Mouse (Mus musculus) midbrain, embryonic 12.5 days (tissue): ENCODE measurements around the gene Tspyl2. TPM values are rescaled to one million over a fixed set of nuclear protein-coding genes. Genes with fewer than 3 reads are reported as not detected.
A peak's percentile ranks its signal among the peaks of the same experiment; 100 is the strongest.
"Not testable (repeated sequence)": the region's sequence is repeated elsewhere in the genome, so short reads cannot be mapped to it uniquely, and the experiment has no call there.

Experiments
- ATAC-seq: fragments of 200-750 bp; cut with Nextera tagmentation; 2 replicates; pipeline ENCODE4 v1.8.0; 2017; ENCODE audit warnings: low read depth, moderate TSS enrichment, moderate library complexity; ENCODE audit not compliant: low FRiP score
- H3K27ac ChIP-seq: fragments of 300-500 bp; sonication (generic); replicated peaks from 2 replicates; pipeline ENCODE4 v1.5.1; 2016; ENCODE audit warnings: mild to moderate bottlenecking
- H3K27me3 ChIP-seq: fragments of 300-500 bp; sonication (generic); 2 replicates; pipeline ENCODE4 v1.6.1; 2016; ENCODE audit warnings: mild to moderate bottlenecking
- H3K36me3 ChIP-seq: fragments of 300-500 bp; sonication (generic); 2 replicates; pipeline ENCODE4 v1.6.1; 2016
- H3K4me1 ChIP-seq: fragments of 300-500 bp; sonication (generic); 2 replicates; pipeline ENCODE4 v1.6.1; 2016
- H3K4me2 ChIP-seq: fragments of 300-500 bp; sonication (generic); replicated peaks from 2 replicates; pipeline ENCODE4 v1.6.1; 2016; ENCODE audit warnings: mild to moderate bottlenecking, moderate library complexity
- H3K4me3 ChIP-seq: fragments of 300-500 bp; sonication (generic); 2 replicates; pipeline ENCODE4 v1.5.1; 2016; ENCODE audit warnings: mild to moderate bottlenecking
- H3K9ac ChIP-seq: fragments of 300-500 bp; sonication (generic); replicated peaks from 2 replicates; pipeline ENCODE4 v1.6.1; 2016; ENCODE audit warnings: mild to moderate bottlenecking, moderate library complexity
- H3K9me3 ChIP-seq: fragments of 300-500 bp; sonication (generic); 2 replicates; pipeline ENCODE4 v1.6.1; 2016; ENCODE audit warnings: mild to moderate bottlenecking
- WGBS: fragments of 180-500 bp; shearing (Covaris S2); methylation state at CpG from one replicate; pipeline ENCODE4 v1.1.7; 2016; 5-methylcytosine and 5-hydroxymethylcytosine counted together
- polyA plus RNA-seq: library from polyadenylated mRNA; unstranded; fragments of >200 nt; fragmentation: Nextera tagmentation; extraction: Ambion mirVana; gene quantifications from 2 replicates; pipeline ENCODE4 v1.2.1, GENCODE M21; 2016

Gene Tspyl2
- polyA plus RNA-seq, 1 experiment from 2014 or later: 48.8 TPM

- not testable (repeated sequence) for H3K9me3 ChIP-seq, H3K4me3 ChIP-seq, ATAC-seq, H3K36me3 ChIP-seq, H3K4me1 ChIP-seq, H3K4me2 ChIP-seq, H3K9ac ChIP-seq, H3K27ac ChIP-seq
- peaks cover 47% of the 10 kb centered on the region for H3K27me3 ChIP-seq
These were observed 12.8 kb downstream of the Tspyl2 start for GRCm38 (mm10) chrX:152329400-152329799.

GRCm38 (mm10) chrX:152327689-152328052 is 14.6 kb downstream of the Tspyl2 start:
- Histone ChIP-seq H3K36me3 (no peaks in the 10 kb centered on the region), H3K27me3 (peaks cover 50% of the 10 kb centered on the region), H3K9me3 (no peaks in the 10 kb centered on the region), H3K4me3 (peak overlapping the region; percentile 59), H3K4me2 (peak overlapping the region; percentile 55), H3K4me1 (0 out of 2 replicates have a peak, but pooled peaks cover 7% of the 10 kb centered on the region), H3K27ac (no peak overlapping the region; the same call in 1 of the 2 replicates), H3K9ac (no peak overlapping the region)
- ATAC-seq: peak; percentile 41
- 22% methylated on average over 8 of the region's 8 CpGs for WGBS

GRCm38 (mm10) chrX:152326996-152327688 is 15.1 kb downstream of the Tspyl2 start, which contains the start of gene Kantr:
Gene Kantr, minus strand, starts transcription at chrX:152327495.
- no peak within 1 kb of the TSS; the same call in 1 of the 2 replicates for H3K27ac ChIP-seq
- H3K9me3 ChIP-seq: no peaks in the 10 kb centered on the region
- 0 out of 2 replicates have a peak, but pooled peaks cover 7% of the 10 kb centered on the region for H3K4me1 ChIP-seq
- ATAC-seq: peak; percentile 99
- H3K27me3 ChIP-seq: peaks cover 47% of the 10 kb centered on the region
- H3K9ac ChIP-seq: peak within 1 kb of the TSS; percentile 59
- 14% methylated on average over 29 of the region's 29 CpGs for WGBS
- peak within 1 kb of the TSS; percentile 55 for H3K4me2 ChIP-seq
- H3K36me3 ChIP-seq: no peaks in the 10 kb centered on the region
- peak within 1 kb of the TSS; percentile 59 for H3K4me3 ChIP-seq

GRCm38 (mm10) chrX:152323584-152323983 is 18.6 kb downstream of the Tspyl2 start:
- 100% methylated on average over 1 of the region's 1 CpGs for WGBS
- H3K27me3 ChIP-seq: peaks cover 57% of the 10 kb centered on the region

GRCm38 (mm10) chrX:152322776-152323175 is 19.4 kb downstream of the Tspyl2 start:
- Histone ChIP-seq H3K4me2 (no peak overlapping the region), H3K36me3 (no peaks in the 10 kb centered on the region), H3K9ac (no peak overlapping the region), H3K9me3 (no peaks in the 10 kb centered on the region), H3K27me3 (peaks cover 50% of the 10 kb centered on the region), H3K4me3 (no peak overlapping the region), H3K27ac (no peak overlapping the region), H3K4me1 (0 out of 2 replicates have a peak, but pooled peaks cover 7% of the 10 kb centered on the region)
- 59% methylated on average over 2 of the region's 2 CpGs for WGBS
- ATAC-seq: no peak

More at GRCm38 (mm10) chrX:152323584-152323983, 18.6 kb downstream of the Tspyl2 start:
- H3K4me2 ChIP-seq: no peak overlapping the region
- H3K27ac ChIP-seq: no peak overlapping the region
- no peaks in the 10 kb centered on the region for H3K9me3 ChIP-seq
- H3K4me1 ChIP-seq: 0 out of 2 replicates have a peak, but pooled peaks cover 7% of the 10 kb centered on the region
- H3K4me3 ChIP-seq: no peak overlapping the region
- H3K36me3 ChIP-seq: no peaks in the 10 kb centered on the region
- no peak for ATAC-seq
- no peak overlapping the region for H3K9ac ChIP-seq

- ATAC-seq: no peak
- Histone ChIP-seq H3K27me3 (peaks cover 36% of the 10 kb centered on the region), H3K4me2 (no peak overlapping the region), H3K4me3 (no peak overlapping the region), H3K36me3 (no peaks in the 10 kb centered on the region), H3K27ac (no peak overlapping the region), H3K9me3 (no peaks in the 10 kb centered on the region), H3K4me1 (0 out of 2 replicates have a peak, but pooled peaks cover 3% of the 10 kb centered on the region), H3K9ac (no peak overlapping the region)
- 87% methylated on average over 4 of the region's 4 CpGs for WGBS
These were observed 21.7 kb downstream of the Tspyl2 start for GRCm38 (mm10) chrX:152320535-152320934.

- H3K27me3 ChIP-seq: peaks cover 32% of the 10 kb centered on the region
- H3K9ac ChIP-seq: no peak overlapping the region
- no peak overlapping the region for H3K27ac ChIP-seq
- WGBS: 75% methylated on average over 2 of the region's 2 CpGs
- H3K4me2 ChIP-seq: no peak overlapping the region
- no peaks in the 10 kb centered on the region for H3K36me3 ChIP-seq
- no peak overlapping the region for H3K4me3 ChIP-seq
- no peaks in the 10 kb centered on the region for H3K9me3 ChIP-seq
- no peak for ATAC-seq
- no peaks in the 10 kb centered on the region for H3K4me1 ChIP-seq
These were observed 34.3 kb downstream of the Tspyl2 start for GRCm38 (mm10) chrX:152307942-152308341.

- Histone ChIP-seq H3K4me1 (no peaks in the 10 kb centered on the region), H3K27ac (no peak overlapping the region), H3K4me2 (no peak overlapping the region), H3K4me3 (no peak overlapping the region), H3K27me3 (peaks cover 35% of the 10 kb centered on the region), H3K9ac (no peak overlapping the region), H3K36me3 (no peaks in the 10 kb centered on the region), H3K9me3 (no peaks in the 10 kb centered on the region)
- ATAC-seq: no peak
These were observed 34.9 kb downstream of the Tspyl2 start for GRCm38 (mm10) chrX:152307371-152307770.

GRCm38 (mm10) chrX:152306224-152306623 is 36.0 kb downstream of the Tspyl2 start:
- H3K36me3 ChIP-seq: no peaks in the 10 kb centered on the region
- no peaks in the 10 kb centered on the region for H3K4me1 ChIP-seq
- no peak for ATAC-seq
- no peak overlapping the region for H3K4me2 ChIP-seq
- H3K27me3 ChIP-seq: peaks cover 45% of the 10 kb centered on the region
- H3K9me3 ChIP-seq: no peaks in the 10 kb centered on the region
- no peak overlapping the region for H3K9ac ChIP-seq
- 68% methylated on average over 2 of the region's 2 CpGs for WGBS
- no peak overlapping the region for H3K4me3 ChIP-seq
- no peak overlapping the region for H3K27ac ChIP-seq

GRCm38 (mm10) chrX:152287026-152287425 is 55.2 kb downstream of the Tspyl2 start:
- H3K27ac ChIP-seq, H3K4me1 ChIP-seq, H3K27me3 ChIP-seq, H3K9me3 ChIP-seq, H3K4me3 ChIP-seq, H3K9ac ChIP-seq, H3K4me2 ChIP-seq, H3K36me3 ChIP-seq, ATAC-seq: not testable (repeated sequence)
- WGBS: 46% methylated on average over 1 of the region's 1 CpGs
